Mouse (Mus musculus): Measurements from ENCODE around the gene Zg16.

DNA sequence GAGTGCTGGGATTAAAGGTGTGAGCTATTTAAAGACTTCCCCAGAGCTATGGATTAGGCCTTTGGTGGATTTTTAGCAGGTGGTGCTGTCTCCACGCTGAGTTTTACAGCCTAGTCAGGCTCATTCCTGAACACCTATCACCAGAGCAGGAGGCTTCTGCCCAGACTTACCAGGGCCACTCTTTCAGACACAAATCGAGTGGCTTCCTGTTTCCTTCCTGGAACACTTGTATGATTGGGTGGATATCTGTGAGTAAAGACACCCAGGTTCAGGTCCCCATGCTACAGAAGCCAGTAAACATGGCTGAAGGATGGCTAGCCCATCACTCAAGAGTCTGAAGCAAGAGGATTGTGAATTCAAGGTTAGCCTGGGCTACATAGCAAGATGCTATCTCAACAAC, 4.1 kb downstream of the Zg16 start:
- no peak for TF ChIP-seq POLR2AphosphoS2 (IDR thresholded peaks at IDR 0.05; ENCODE audit: insufficient read length, low read depth)
- no peak for TF ChIP-seq POLR2A (IDR thresholded peaks at IDR 0.05; ENCODE audit: insufficient read length, low read depth)
- TF ChIP-seq MAX (IDR thresholded peaks at IDR 0.05; ENCODE audit: low read depth): no peak
- TF ChIP-seq TCF3 (IDR thresholded peaks at IDR 0.05; ENCODE audit: insufficient read length, low read depth): no peak
- TF ChIP-seq MYOG (IDR thresholded peaks at IDR 0.05; ENCODE audit: control insufficient read depth in 1 of 3, insufficient read depth in 1 of 3, insufficient read length in 2 of 3, low read depth in 2 of 3): no peak
- no peak for TF ChIP-seq E2F4 (IDR thresholded peaks at IDR 0.05; ENCODE audit: insufficient read depth)
- TF ChIP-seq CEBPB (IDR thresholded peaks at IDR 0.05; ENCODE audit: insufficient read depth, poor library complexity, severe bottlenecking): no peak
- TF ChIP-seq MYOD1 (IDR thresholded peaks at IDR 0.05; ENCODE audit: control insufficient read depth in 1 of 3, insufficient read length in 2 of 3, low read depth in 2 of 3): no peak
- no peak for TF ChIP-seq TCF12 (IDR thresholded peaks at IDR 0.05; ENCODE audit: insufficient read depth, poor library complexity, severe bottlenecking)
